Mouse (Mus musculus) gastrocnemius, adult 18-20 months (tissue): ENCODE measurements around the gene Lad1. TPM values are rescaled to one million over a fixed set of nuclear protein-coding genes. Genes with fewer than 3 reads are reported as not detected.

Experiments used
- DNase-seq: peaks from one replicate; pipeline ENCODE4 v3.0.0; 2021; ENCODE audit warnings: low spot score
- long read RNA-seq, 2 experiments: library from polyadenylated mRNA; stranded (forward); transcript quantifications; one replicate each; pipeline ENCODE4 v2.0.0; 2021
- total RNA-seq, 2 experiments: library from RNA; stranded (reverse); gene quantifications; 2 replicates each; pipeline ENCODE4 v1.2.3; 2021

Lad1 gene
- under 1 TPM in 1 of 2 experiments, not detected in 1; 0.09 TPM for total RNA-seq
- long read RNA-seq, experiment 1, result 0 reads
- long read RNA-seq, experiment 2, result 0 reads

DNA sequence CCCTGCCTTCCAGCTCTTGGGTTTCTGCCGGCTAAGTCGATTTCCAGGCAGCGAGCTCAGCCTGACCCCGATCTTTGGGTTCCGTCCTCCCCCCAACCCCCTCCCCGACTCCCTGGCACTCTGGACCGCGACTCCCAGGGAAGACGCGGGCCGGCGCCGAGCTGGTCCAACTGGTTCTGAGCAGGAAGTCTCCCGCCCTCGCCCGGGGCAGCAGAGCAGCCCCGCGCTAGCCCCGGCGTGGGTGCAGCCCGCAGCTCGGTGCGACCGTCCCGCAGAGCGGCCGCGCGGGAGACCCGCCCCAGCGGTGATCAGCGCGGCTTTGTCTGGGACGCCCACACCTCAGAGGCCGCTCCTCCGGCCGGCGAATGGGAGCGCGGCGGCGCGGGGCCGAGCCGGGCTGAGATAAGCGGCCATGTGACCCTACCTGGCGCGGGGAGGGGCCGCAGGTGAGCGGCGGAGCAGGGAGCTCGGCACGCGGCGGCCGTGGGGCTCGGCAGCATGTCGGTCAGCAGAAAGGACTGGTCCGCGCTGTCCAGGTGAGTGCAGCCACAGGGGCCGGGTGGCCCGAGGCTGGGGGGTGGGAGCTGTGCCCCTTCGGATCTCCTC, at the start of gene Lad1:
Gene Lad1 (plus strand): TSS at position 118 of the 606 bp plus-strand sequence.
- no peak for DNase-seq

DNA sequence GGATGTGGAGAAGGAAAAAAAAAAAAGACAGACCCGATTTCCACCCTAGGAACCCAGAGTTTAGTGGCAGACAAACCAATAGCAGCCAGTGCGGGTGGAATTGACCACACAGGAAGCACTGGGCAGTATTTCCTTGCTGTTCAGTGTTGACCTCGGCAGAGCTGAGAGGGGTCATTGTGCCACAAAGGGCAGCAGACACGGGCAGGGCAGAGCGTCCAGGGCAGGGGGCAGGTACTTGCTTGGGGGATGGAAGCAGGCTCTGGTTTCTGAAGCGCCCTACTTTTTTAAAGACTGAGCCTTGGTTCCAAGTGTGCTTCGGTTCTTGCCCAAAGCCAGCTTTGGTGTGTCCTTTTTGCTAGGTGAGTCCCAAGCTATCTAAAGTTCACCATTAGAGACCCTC, 48.2 kb upstream of the Lad1 start:
- DNase-seq, result no peak

DNA sequence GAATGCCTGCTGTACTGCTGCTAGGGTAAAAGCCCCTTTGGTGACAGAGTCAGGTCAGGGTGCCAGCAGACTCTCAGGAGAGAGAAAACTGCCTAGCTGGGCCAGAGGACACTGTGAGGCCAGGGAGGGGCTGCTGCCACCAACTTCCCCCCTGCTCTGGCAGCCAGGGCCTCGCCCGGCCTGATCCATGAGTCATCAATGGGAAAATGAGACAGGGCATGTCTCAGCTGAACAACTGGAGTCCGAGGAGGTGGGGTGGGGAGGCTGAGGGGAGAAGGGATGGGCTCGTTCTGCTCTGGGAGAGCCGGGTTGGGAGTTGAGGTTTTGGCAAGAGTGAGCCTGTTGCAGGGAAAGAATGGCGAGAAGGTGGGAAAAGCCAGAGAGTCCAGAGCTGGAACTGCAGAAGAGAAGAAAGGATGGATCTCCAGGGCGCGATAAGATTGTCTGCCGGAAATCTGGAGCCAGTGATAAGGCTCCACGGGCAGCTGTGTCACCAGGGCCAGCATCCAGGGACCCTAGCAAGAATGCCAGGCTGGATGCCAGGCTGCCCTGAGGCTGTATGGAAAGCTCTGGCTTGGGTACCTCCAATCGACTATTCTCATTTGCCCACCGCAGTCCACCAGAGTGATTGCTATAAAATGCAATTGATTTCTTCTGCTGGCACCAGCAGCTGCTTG, 47.4 kb upstream of the Lad1 start:
- peak; percentile 78 for DNase-seq

DNA sequence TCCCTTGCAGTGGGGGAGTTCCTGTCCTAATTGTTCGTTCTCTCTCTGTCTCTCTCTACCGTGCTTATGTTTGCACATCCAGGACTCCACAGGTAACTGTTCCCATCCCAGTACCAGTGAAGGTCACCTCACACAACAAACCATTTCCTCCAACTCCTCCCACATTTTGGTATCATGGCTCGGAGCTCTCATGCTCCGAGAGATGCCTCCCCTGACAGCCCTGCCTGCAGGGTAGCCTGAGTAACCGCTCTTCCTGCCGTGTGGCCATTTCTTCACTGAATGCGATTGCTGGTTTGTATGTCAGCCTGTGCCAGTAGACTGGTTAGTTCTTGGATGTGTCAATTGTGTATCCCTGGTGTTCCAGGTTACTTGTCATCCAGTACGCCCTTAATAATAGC, 46.8 kb upstream of the Lad1 start:
- DNase-seq, result no peak

DNA sequence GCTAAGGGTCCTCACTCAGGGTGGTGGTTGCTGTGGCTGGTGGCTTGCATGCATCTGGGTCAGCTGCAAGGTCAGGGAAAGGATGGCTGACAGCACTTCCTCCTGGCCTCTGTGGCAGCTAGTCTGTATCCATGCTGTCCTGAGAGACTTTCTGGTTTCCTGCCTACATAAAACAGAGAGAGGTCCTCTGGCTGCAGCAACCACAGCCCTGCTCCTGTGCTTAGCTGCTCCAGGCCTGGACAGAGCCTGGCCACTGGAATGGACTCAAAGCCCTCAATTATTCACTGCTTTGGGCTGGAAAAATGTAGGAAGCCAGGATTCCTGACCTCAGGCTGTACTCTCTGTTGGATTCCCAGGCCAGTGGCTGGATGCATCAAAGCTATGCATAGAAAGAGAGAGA, 41.8 kb upstream of the Lad1 start:
- DNase-seq, result no peak

DNA sequence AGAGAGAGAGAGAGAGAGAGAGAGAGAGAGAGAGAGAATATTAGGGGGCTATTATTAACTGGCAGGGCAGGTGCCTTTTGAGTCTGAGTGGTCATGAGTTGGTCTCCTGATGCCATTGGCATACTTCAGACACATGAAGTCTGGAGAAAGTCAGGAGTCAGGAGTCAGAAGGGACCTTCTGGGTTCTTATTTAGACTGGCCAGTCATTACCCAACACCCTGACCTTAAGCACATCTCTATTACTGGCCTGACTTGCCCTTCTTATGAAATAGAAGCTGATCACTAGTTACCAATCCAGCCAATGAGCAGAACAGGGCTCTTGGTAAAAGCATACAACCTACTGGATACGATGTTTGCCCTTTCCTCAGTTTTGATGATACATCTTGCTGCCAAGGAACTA, 41.4 kb upstream of the Lad1 start:
- peak; percentile 62 for DNase-seq

DNA sequence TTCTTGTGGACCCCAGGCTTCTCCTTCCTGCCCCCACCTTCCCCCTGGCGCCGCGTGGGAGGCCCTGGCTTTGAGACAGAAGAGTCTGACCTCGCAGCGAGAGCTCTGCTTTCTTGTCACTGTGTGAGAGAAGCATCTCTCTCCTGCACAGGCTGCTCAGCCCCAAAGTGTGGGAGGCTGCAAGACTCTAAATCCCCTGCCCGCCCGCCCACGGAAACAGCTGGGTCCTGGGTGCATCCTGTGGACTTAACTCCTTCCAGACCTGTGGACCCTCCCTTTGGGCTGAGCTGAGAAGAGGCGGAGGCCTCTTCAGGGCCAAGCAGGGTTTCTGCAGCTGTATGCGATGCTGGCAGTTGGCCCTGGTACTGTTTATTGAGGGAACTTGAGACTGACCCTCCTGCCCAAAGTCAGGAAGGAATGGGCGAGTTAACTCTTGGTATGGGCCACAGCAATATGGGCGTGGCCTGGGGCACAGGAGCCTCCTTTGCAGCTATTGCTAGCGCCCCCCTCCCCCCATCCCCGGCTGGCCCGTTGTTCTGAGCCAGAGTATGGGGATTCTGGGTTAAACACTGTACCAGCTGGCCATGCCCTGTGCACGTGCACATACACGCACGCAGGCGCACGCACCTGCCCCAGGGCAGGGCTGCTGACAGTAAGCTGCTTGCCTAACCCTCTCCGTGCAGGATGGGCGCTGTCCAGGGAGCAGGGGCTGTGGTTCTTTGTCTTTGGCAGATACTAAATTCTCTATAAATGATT, 39.4 kb upstream of the Lad1 start, which contains the start of gene Tnni1:
Gene Tnni1 (plus strand): TSS at position 655 of the 756 bp plus-strand sequence.
- DNase-seq, result no peak

DNA sequence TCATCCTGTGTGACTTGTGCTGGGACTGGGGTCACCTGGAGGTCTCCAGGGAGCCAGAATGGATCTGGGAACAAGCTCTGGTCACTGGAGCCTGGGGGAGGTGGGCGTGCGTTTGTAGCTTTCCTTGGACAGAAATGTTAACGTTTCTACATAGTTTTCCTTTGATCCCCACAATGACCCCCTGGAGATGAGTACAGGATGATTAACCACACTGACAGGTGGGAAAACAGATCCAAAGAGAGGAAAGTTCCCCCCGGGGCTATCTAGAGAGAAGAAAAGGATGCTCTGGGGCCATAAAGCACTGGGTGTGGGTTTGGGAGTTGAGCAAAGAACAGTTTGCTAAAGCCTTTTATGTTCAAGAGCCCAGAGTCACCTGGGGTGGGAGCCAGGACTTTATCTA, 37.7 kb upstream of the Lad1 start:
- DNase-seq, result no peak

DNA sequence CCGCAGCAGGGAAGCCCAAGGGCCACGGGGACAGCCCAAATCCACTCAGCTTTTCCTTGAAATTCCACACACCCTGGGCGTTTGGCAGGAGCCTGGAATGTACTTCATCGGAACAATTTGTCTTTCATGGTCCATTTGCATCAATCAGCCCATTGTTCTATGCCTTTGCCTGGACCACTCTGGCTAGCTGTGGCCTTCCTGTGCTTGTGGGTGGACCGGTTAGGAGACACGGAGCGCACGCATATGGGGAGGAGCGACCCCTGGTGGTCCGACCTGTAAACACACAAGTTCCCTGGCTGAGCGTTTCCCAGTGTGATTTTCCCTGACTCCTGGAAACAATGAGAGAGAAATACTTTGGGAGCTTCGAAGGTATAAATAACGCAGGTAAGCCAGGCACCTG, 37.2 kb upstream of the Lad1 start:
- DNase-seq, result peak; percentile 82

DNA sequence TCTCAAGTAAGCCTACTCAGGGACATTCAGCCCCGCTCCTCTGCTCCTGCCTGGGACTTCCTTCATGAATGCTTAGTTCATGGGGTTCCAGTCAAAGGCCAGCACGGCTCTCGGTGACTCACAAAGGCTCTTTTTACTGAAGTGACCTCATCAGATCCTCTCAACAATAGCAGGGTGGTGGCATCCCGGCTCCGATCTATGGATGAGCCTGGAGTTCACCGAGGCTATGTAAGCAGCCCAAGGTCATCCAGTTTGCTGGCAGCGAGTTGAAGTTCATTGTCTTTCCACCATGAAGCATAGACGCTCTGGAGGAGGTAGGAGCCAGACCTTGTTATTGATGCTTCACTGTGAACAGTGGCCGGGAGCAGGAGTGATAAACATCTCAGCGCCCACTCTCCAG, 35.6 kb upstream of the Lad1 start:
- no peak for DNase-seq

DNA sequence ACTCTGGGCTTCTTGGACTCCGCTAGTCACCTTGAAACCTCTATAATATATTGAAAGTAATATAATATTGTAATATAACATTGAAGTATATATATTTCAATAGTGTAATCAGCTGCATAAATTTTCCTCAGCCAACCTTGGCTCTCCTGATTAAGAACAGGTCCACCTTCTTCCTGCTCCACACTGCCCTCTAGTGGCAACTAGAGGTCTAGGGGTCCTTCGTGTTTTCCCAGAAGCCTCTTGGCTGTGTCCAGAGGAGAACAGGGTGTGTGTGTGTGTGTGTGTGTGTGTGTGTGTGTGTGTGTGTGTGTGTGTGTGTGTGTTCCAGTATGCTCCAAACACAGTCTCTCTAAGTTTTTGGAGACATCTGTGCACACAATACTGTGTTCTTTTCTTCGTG, 30.6 kb upstream of the Lad1 start:
- peak; percentile 83 for DNase-seq

DNA sequence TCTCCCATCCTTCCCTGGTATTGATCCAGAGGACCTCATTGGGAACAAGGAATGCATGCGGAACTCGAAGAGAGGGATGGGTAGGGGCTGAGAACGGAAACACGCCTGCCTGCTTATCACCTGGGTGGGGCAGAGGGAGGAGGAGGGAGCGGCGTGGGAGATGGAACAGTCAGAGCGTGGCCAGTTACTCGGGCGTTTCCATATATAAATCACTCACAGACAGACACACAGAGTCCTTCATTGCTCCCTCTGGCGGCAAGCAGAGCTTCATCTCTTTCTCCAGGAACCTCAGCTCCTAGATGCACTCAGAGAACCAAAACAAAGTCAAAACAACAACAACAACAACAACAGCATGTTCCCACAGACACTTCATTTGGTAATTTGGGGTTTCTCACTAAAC, 29.7 kb upstream of the Lad1 start:
- DNase-seq, result no peak

DNA sequence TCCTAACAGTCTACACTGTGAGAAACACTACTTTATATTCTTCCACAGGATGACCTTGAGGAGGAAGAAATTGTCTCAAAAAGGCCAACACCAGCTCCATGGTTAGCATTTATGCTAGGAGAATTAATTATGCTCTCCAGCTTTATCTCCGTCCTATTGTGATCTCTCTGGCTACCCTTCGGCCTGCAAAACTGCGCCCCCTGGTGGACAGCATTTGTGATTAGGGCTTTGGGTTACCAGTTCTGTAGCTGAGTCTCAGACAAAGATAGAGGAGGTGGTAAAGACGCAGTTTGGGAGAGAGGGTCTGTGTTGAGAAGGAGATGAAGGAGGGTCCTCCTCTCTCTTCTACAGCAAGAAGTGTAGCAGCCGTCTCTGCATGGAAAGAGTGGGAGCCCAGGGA, 28.6 kb upstream of the Lad1 start:
- DNase-seq, result peak; percentile 69

DNA sequence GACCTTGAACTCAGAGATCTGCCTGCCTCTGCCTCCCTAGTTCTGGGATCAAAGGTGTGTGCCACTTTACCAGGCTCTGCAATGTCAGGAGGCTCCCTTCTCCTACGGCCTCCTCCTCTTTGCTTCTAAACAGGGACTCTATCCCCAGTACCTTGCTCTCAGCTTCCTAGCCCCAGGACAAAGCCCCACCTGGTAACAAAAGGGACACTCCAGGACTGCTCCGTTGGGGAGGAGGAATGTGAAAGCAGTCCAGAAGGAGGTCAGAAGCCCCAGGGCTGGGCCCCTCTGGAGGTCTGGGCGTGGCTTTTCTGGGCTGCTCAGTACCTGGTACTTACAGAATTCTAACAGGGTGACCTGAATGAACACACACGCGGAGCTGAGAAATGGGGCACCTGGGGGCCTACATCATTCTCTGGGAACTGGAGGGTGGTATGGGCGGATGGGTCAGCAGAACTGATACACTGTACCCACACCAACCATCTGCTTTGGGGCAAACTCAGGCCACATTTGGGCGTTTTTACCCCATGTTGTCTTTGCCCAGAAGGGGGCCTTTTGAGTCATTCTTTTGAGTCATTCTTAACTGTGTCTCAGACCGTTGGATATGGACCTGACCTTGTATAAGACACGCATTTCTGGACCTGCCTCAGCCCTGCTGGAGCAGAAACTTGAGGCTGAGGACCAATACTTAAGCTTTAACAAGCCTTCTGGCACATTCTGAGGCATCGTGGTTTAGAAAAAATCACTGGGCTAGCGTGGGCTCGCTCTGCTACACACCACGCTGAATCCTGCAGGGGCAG, 26.1 kb upstream of the Lad1 start:
- DNase-seq, result no peak

DNA sequence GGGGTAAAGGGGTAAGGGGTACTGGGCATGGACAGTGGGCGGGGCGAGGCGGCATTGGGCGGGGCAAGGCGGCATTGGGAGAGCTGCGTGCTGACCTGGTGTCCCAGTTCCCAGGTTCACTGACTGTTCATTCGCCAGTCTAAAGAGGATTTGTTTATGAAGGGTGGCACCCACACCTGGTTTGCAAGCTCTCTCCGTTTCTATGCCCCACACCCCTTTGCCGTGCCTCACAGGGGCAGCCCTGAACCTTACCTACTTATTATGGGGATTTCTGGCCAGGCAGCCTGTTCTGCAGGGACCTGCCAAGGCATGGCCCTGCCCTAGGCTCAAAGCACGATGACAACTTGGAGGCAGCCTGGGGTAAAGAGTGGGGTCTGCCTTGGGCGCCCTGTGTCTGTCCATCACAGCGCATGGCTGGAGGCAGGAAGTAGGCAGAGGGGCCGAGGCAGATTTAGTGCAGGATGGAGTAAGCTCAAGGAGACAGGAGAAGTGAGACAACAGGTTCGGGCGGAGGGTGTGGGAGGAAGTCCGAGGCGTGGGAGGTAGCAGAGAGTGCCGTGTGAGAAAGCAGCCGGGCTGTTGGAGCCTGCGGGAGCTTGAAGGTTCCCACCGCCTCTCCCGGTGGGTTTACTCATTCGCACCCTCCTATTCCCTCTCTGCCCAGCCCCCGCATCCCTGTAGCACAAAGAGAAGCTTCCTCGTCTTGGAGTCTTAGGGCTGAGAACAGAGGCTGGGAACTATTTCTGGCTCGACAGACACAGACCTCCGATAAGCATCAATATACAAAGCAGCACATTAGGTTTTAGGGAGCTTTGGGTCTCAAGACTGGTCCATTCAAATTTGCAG, 24.8 kb upstream of the Lad1 start:
- no peak for DNase-seq

DNA sequence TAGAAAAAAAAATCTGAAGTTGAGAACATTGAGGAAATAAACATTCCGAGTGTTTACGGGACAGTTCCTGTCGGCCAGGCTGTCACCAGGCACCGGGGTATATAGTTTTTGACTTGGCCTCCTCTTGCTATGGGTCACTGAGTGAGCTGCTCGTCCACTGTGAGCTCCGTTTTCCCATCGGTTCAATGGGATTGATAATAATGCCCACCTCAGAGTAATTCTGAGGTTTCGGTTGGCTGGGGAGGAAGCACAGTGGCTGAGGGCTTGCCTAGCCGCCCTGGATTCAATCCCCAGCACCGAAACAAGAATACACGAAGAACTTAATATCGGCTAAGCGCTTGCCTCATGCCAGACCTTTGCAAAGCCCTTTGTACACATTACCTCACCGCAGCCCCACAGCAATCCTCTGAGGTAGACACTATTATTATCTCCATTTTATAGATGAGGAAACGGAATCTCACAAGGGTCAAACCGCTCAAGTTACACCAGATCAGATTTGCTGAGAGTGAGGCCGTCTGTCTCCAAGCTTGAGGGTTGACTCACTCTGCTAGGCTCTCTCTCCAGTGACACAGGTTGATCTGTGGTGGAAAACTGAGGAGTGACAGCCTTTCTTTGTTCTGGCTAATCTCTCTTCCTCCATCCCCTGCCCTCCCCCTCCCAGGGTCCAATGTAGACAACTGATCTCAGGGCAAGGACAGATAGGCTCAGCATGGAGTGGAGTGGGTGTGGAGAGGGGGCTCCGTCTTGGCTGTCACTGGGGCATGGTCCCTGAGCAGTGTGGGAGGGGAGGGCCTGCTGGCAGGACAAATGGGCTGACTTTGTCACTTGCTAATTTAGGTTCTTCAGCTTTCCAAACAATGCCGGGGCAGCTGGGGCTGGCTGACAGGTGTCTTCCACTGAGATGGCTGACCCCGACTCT, 23.9 kb upstream of the Lad1 start:
- peak; percentile 56 for DNase-seq

DNA sequence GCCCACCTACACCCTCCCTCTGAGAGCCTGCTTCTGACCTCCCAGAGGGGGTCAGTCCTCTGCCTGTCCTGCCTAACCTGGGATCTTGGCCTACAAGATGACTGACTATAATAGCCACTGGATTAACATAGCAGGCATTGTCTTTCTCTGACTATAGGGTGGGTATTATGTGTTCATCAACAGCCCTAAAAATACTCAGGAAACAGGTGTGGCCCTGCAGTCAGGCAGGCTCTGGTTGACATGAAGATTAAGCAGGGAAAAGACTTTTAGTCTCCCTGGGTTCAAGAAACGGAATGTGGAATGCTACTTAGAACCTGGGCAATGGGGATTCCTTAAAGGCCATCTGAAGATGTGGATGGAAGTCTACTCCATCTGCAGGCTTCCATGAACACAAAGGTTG, 19.9 kb upstream of the Lad1 start:
- no peak for DNase-seq

DNA sequence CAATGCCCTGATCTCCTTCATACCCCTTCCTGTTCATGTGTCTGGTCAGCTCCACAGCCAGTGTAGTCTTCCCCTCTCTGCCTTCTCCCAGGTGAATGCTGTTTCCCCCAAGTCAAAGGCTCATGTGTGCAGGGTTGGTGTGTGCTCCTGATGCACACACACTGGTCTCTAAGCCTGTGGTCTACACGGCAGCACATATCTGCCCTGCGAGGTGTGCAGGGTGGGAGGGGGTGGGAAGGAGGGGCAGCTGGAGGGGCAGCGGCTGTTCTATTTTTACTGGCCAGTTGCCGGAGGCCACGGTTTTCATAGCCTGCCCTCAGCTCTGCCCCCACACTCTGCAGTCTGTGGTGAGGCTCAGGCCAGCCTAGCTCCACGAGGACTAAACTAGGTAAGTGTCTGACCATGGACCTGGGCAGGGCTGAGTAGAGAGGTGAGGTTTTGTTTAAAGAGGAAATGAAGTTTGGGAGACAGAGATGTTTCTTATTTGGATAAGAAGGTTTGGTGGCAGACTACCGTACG, 19.2 kb upstream of the Lad1 start:
- no peak for DNase-seq

DNA sequence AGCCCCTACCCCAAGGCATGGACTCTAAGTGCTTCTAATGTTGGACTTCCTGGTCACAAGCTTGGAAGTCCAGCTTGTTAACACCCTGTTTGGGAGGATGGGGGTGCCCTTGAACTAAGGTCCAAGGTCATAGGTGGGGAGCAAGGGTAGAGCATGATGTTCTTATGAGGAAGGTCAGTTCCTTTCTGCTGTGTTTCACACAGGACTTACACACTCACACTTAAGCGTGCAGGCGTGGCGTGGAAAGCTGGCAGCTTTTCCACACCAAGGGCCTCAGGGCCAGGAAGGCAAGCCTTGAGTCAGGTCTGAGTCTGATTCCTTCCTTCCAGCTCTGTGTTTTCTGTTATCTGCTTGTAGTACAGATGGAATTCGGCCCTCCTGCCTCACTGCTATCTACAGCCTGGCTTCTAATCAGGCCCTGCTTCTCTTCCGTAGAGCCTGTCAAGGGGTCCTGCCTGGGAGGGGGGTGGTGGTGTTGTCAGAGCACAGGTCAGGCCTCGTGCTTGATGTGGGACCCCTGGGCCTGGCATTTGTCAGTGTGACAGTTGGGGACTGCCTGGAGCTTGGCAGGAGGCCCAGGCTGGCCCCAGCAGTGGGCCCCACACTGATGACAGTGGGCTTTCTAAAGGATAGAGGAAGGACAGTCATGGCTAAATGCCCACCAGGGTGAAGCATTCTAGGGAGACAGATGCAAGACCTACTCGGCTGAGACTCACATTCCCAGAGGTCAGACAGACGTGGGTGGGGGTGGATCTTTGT, 18.0 kb upstream of the Lad1 start:
- no peak for DNase-seq
